Mouse (Mus musculus) cerebellum, adult 11-12 months (tissue): ENCODE data around the gene Igf1.

Experiments used
- DNase-seq: peaks from one replicate; pipeline ENCODE4 v3.0.0; 2022

Gene Igf1

GRCm38 (mm10) chr10:87861104-87861455 is 3.0 kb downstream of the Igf1 start:
- no peak for DNase-seq

- no peak for DNase-seq
Measured at GRCm38 (mm10) chr10:87862899-87863298, 4.8 kb downstream of the Igf1 start.

- DNase-seq: no peak
Measured at GRCm38 (mm10) chr10:87863326-87863725, 5.3 kb downstream of the Igf1 start.

GRCm38 (mm10) chr10:87865712-87866111 is 7.6 kb downstream of the Igf1 start:
- DNase-seq: no peak

- no peak for DNase-seq
Measured at GRCm38 (mm10) chr10:87866448-87866847, 8.4 kb downstream of the Igf1 start.

- no peak for DNase-seq
Measured at GRCm38 (mm10) chr10:87867217-87867616, 9.2 kb downstream of the Igf1 start.

GRCm38 (mm10) chr10:87867631-87868030 is 9.6 kb downstream of the Igf1 start:
- DNase-seq: no peak

GRCm38 (mm10) chr10:87868349-87869053 is 10.4 kb downstream of the Igf1 start:
- no peak for DNase-seq

GRCm38 (mm10) chr10:87869151-87869550 is 11.1 kb downstream of the Igf1 start:
- DNase-seq: no peak

- no peak for DNase-seq
Measured at GRCm38 (mm10) chr10:87869691-87870090, 11.6 kb downstream of the Igf1 start.

- DNase-seq: no peak
Measured at GRCm38 (mm10) chr10:87871863-87872647, 14.0 kb downstream of the Igf1 start.

- DNase-seq: no peak
Measured at GRCm38 (mm10) chr10:87872854-87873253, 14.8 kb downstream of the Igf1 start.

- no peak for DNase-seq
Measured at GRCm38 (mm10) chr10:87873516-87873915, 15.5 kb downstream of the Igf1 start.

- no peak for DNase-seq
Measured at GRCm38 (mm10) chr10:87880071-87880785, 22.2 kb downstream of the Igf1 start.

GRCm38 (mm10) chr10:87885326-87886040 is 27.4 kb downstream of the Igf1 start:
- DNase-seq: no peak

GRCm38 (mm10) chr10:87889850-87890249 is 31.8 kb downstream of the Igf1 start:
- no peak for DNase-seq

GRCm38 (mm10) chr10:87892256-87892655 is 34.2 kb downstream of the Igf1 start:
- DNase-seq: no peak

GRCm38 (mm10) chr10:87893272-87893671 is 35.2 kb downstream of the Igf1 start:
- no peak for DNase-seq

GRCm38 (mm10) chr10:87894461-87895120 is 36.5 kb downstream of the Igf1 start:
- DNase-seq: no peak

- DNase-seq: no peak
Measured at GRCm38 (mm10) chr10:87895351-87895750, 37.3 kb downstream of the Igf1 start.

- no peak for DNase-seq
Measured at GRCm38 (mm10) chr10:87897331-87897730, 39.3 kb downstream of the Igf1 start.

GRCm38 (mm10) chr10:87898826-87899225 is 40.8 kb downstream of the Igf1 start:
- DNase-seq: no peak

GRCm38 (mm10) chr10:87901916-87902315 is 43.9 kb downstream of the Igf1 start:
- no peak for DNase-seq
